Mouse (Mus musculus) embryo, embryonic 10.5 days (tissue): ENCODE data around the gene Sdk1.
A peak's percentile ranks its signal among the peaks of the same experiment; 100 is the strongest.
"Not testable (repeated sequence)": the region's sequence is repeated elsewhere in the genome, so short reads cannot be mapped to it uniquely, and the experiment has no call there.

Experiments used
- DNase-seq: peaks from one replicate; pipeline ENCODE4 v3.0.0-alpha.2; 2015; ENCODE audit warnings: low spot score

Gene Sdk1

GRCm38 (mm10) chr5:141637054-141637453 lies 395.8 kb downstream of the Sdk1 start:
- DNase-seq = not testable (repeated sequence)

GRCm38 (mm10) chr5:141645671-141646070 lies 404.4 kb downstream of the Sdk1 start:
- DNase-seq = no peak

GRCm38 (mm10) chr5:141646621-141647020 lies 405.3 kb downstream of the Sdk1 start:
- no peak for DNase-seq

GRCm38 (mm10) chr5:141649831-141650375 lies 408.6 kb downstream of the Sdk1 start:
- DNase-seq = no peak

DNA sequence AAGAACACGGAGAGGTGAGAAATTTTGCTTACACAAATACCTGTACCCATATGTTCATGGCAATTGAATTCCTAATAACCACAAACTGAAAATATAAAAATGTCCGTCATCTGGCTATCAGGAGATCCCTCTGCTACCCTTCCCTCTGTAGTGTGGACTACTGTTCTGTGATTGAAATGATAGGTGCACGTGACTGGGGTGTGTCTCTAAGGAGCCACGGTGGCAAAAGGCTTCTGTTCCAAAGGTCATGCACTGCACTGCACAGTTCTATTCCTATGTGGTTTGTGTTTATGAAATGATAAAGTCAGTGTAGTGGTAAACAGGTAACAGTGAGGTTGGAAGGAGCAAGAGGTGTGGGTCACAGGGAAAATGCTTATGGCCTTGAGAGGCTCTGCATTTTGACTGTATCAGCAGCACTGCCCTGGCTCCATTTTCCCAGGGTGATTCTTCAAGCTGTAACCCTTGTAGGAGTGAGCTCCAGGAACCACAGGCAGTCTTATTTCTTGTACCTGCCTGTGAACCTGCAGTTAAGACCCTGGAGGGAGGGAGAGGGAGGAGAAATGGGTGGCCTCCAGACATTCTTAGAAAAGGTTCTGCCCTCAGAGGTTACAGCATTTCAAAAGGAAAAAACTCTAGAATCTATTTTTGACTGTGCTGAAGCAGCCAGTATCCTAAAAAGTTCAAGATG lies 410.5 kb downstream of the Sdk1 start:
- DNase-seq = no peak

DNA sequence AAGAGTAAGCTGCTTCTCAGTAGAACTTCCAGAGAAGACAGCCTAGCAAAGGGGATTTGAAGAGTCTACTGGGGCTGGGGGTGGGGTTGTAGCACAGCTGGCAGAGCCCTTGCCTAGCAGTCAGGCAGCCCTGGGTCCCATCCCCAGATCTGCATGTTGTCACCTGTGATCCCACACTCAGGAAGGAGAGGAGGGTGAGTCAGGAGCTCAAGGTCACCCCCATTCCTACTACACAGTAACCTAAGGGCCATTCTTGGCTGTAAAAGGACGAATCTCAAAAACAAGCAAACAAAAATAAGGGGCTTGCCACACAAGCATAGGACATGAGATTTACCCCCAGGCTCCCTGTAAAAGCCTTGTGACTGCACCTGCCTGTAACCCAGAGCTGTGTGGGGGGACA lies 435.1 kb downstream of the Sdk1 start:
- no peak for DNase-seq

DNA sequence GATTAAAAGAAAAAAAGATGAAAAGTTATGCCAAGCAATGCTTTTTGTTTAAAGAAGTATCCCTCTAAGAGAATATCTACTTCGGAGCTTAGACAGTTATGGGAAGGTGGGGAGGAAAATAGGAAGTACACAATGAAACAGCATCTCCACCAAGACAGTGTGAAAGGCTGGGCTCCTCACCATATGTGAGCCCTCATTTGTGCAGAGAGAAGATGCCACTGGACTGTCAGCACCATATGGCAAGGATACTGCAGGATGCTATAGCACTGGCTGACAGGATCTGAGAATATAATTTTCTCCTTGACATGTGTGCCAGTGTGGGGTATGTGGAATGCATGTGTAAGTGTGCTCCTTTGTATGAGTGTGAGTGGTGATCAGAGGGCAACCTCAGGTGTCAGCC lies 435.7 kb downstream of the Sdk1 start:
- no peak for DNase-seq

DNA sequence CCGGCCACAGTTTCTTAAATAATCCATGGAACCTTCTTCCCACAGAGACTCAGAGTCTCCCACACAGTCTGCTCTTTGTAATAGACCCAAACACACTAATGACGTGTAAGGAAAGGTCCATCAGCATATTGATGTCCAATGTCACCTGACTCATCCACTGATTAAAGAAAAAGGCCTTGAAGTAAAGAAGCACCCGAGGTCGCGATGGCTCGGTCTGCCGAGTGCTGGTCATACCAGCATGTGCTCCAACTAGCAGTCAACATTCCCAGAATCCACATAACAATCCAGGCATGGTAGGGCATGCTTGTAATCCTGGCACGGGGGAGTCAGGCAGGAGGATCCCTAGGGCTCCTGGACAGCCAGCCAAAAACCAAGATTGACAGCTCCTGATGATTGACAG lies 436.6 kb downstream of the Sdk1 start:
- DNase-seq = no peak

DNA sequence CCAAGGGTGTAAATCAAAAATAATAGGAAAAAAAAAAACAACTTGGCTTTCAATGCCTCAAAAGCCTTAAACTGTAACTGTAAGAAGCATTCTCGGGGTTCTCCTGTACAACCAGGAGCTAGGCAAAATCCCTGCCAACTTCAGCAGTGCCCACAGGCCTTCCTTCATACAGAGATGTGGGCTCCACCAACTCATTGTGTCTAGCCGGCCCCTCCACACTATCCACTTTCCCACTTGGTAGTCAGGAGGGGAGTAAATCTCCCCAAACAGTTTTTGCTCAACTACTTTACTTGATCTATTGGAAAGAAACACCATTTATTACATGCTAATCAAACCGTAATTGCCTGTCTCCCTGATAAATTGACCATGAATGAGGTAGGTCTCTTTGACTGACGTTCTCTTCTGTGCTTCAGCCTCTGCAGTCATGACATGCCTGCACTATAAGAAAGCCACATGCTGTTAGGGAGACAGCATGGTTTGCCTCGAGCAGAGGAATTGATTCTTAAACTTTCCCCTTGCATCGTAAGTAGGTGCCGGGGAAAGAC lies 445.7 kb downstream of the Sdk1 start:
- no peak for DNase-seq

- DNase-seq = no peak
Measured at GRCm38 (mm10) chr5:141689442-141690105, 448.3 kb downstream of the Sdk1 start.

GRCm38 (mm10) chr5:141691482-141691975 lies 450.2 kb downstream of the Sdk1 start:
- DNase-seq = no peak

- DNase-seq = no peak
Measured at GRCm38 (mm10) chr5:141693716-141694115, 452.4 kb downstream of the Sdk1 start.

DNA sequence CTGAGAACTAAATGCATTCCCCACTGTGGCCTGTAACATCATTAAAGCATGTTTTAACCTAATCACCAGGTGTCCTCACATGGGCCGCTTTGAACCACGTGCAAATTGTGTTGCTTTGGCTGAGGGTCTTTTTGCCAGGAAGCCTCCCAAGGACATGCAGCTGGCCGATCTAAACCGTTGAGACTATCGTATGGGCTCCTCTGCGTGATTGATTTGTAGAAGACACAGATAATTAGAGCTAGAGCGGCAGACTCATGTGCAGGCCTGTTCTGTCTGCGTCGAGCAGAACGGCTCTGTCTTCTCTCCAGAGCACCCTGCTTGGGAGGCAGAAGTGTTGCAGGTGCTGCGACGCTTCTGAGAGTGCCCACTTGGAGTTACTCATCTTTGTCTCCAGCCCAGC lies 453.6 kb downstream of the Sdk1 start:
- peak; percentile 27 for DNase-seq

DNA sequence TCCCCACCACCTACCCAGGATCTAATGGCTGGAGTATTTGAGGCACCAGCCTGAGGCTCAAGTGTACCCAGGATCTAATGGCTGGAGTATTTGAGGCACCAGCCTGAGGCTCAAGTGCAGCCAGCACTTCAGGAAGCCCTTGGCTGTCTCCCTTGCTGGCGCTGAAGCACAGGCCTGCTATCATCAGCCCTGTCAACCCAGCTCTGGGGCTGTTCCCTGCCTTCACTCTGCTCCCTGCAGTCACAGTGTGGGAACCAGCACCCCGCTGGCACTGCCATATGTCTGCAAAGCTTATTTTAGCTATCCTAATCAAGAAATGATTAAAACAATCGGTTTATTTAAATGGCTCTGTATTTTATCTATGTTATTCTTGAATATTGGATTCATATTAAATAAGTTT lies 457.1 kb downstream of the Sdk1 start:
- DNase-seq = no peak

- DNase-seq = peak; percentile 71
Measured at GRCm38 (mm10) chr5:141720751-141721150, 479.5 kb downstream of the Sdk1 start.

- no peak for DNase-seq
Measured at GRCm38 (mm10) chr5:141727968-141728367, 486.7 kb downstream of the Sdk1 start.

- DNase-seq = no peak
Measured at GRCm38 (mm10) chr5:141730006-141730405, 488.7 kb downstream of the Sdk1 start.

- no peak for DNase-seq
Measured at GRCm38 (mm10) chr5:141738725-141739124, 497.4 kb downstream of the Sdk1 start.

DNA sequence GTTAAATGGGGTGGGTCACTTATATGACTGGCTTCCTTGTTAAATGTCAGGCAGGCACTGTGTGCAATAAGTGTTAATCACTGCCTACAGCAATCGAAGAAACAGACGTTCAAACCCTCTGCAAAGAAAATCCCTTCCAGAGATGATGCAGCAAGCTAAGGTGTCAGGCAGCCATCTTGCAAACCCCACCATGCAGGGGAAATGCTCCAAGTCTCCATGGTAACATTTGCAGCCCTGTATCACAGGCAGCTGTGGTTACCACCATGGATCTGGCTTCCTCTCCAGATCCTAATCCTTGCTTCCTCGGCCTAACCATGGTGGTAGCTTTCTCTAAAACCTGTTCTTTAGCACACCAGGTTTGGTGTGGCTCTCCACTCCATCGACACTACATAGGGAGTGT lies 507.5 kb downstream of the Sdk1 start:
- DNase-seq = no peak

DNA sequence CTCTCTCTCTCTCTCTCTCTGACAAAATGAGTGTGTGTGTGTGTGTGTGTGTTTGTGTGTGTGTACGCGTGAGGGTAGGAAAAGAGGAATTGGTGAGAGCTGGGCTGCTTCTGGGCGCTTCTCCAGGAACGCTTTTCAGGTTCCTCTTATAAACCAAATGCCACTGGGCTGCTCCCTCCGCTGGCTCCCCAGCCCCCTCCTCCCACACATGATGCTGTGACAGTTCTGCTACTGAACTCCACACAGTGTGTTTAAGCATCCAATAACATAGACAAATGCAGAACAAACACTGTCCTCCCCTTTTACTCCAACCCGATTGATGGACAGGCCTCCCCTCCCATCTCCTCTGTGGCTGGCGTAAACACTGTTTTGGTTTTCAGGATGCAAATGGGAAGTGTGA lies 513.0 kb downstream of the Sdk1 start:
- peak; percentile 9 for DNase-seq

- DNase-seq = no peak
Measured at GRCm38 (mm10) chr5:141758885-141759284, 517.6 kb downstream of the Sdk1 start.

DNA sequence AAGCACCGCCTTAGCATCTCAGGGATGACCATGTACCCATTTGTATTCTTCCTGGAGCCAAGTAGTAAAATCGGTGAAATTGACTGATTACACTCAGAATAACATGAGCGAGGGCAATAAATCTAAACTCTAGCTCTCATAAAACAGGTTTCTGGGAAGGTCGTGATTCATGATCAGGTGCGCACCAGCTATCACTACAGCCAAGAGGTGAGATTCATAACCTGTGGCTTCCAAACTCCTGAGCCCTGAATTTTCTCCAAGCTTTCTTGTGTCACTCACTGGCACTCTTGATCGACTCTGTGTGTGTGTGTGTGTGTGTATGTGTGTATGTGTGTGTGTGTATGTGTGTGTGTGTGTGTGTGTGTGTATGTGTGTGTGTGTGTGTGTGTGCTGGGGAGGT lies 522.8 kb downstream of the Sdk1 start:
- DNase-seq = no peak
